Mouse (Mus musculus) hindbrain, embryonic 15.5 days (tissue): ENCODE measurements around the gene Ndufa10. TPM values are rescaled to one million over a fixed set of nuclear protein-coding genes. Genes with fewer than 3 reads are reported as not detected.

Experiments
- ATAC-seq: fragments of 200-750 bp; cut with Nextera tagmentation; 2 replicates; pipeline ENCODE4 v1.8.0; 2017; ENCODE audit warnings: low read depth, moderate number of reproducible peaks, moderate TSS enrichment; ENCODE audit not compliant: low FRiP score
- H3K27ac ChIP-seq: fragments of 300-500 bp; sonication (generic); replicated peaks from 2 replicates; pipeline ENCODE4 v1.5.1; 2015; ENCODE audit warnings: mild to moderate bottlenecking, inconsistent platforms
- H3K27me3 ChIP-seq: fragments of 300-500 bp; sonication (generic); 2 replicates; pipeline ENCODE4 v1.6.1; 2015; ENCODE audit warnings: control low read depth, inconsistent platforms
- H3K36me3 ChIP-seq: fragments of 300-500 bp; sonication (generic); 2 replicates; pipeline ENCODE4 v1.6.1; 2015; ENCODE audit warnings: control low read depth, inconsistent platforms
- H3K4me1 ChIP-seq: fragments of 300-500 bp; sonication (generic); replicated peaks from 2 replicates; pipeline ENCODE4 v1.6.1; 2015; ENCODE audit warnings: control low read depth, inconsistent platforms
- H3K4me2 ChIP-seq: fragments of 300-500 bp; sonication (generic); 2 replicates; pipeline ENCODE4 v1.6.1; 2015; ENCODE audit warnings: moderate library complexity, mild to moderate bottlenecking, inconsistent platforms
- H3K4me3 ChIP-seq: fragments of 300-500 bp; sonication (generic); 2 replicates; pipeline ENCODE4 v1.5.1; 2015; ENCODE audit warnings: mild to moderate bottlenecking, inconsistent platforms
- H3K9ac ChIP-seq: fragments of 300-500 bp; sonication (generic); 2 replicates; pipeline ENCODE4 v1.6.1; 2015; ENCODE audit warnings: inconsistent platforms
- H3K9me3 ChIP-seq: fragments of 300-500 bp; sonication (generic); 2 replicates; pipeline ENCODE4 v1.6.1; 2016; ENCODE audit warnings: control low read depth, inconsistent platforms
- whole genome bisulfite sequencing: fragments of 180-500 bp; shearing (Covaris S2); methylation state at CpG from one replicate; pipeline ENCODE4 v1.1.7; 2015; 5-methylcytosine and 5-hydroxymethylcytosine counted together
- polyA plus RNA-seq: library from polyadenylated mRNA; unstranded; fragments of >200 nt; fragmentation: Nextera tagmentation; extraction: Ambion mirVana; gene quantifications from 2 replicates; pipeline ENCODE4 v1.2.1, GENCODE M21; 2015

The Ndufa10 gene
- polyA plus RNA-seq, 1 experiment from 2014 or later, result 314 TPM

GRCm38 (mm10) chr1:92453751-92454445 is 19.8 kb downstream of the Ndufa10 start:
- Histone ChIP-seq H3K36me3 (peaks cover 81% of the 10 kb centered on the region), H3K27ac (no peak overlapping the region), H3K27me3 (no peaks in the 10 kb centered on the region), H3K4me2 (no peak overlapping the region), H3K9ac (no peak overlapping the region), H3K4me3 (no peak overlapping the region), H3K4me1 (no peaks in the 10 kb centered on the region), H3K9me3 (no peaks in the 10 kb centered on the region)
- WGBS, result 77% methylated on average over 8 of the region's 8 CpGs
- ATAC-seq, result no peak

GRCm38 (mm10) chr1:92448293-92448692 is 25.4 kb downstream of the Ndufa10 start:
- Histone ChIP-seq H3K4me2 (no peak overlapping the region), H3K4me1 (no peaks in the 10 kb centered on the region), H3K36me3 (peaks cover 86% of the 10 kb centered on the region), H3K27me3 (no peaks in the 10 kb centered on the region), H3K27ac (no peak overlapping the region), H3K9me3 (no peaks in the 10 kb centered on the region), H3K4me3 (no peak overlapping the region), H3K9ac (no peak overlapping the region)
- no peak for ATAC-seq
- 85% methylated on average over 3 of the region's 3 CpGs for WGBS

DNA sequence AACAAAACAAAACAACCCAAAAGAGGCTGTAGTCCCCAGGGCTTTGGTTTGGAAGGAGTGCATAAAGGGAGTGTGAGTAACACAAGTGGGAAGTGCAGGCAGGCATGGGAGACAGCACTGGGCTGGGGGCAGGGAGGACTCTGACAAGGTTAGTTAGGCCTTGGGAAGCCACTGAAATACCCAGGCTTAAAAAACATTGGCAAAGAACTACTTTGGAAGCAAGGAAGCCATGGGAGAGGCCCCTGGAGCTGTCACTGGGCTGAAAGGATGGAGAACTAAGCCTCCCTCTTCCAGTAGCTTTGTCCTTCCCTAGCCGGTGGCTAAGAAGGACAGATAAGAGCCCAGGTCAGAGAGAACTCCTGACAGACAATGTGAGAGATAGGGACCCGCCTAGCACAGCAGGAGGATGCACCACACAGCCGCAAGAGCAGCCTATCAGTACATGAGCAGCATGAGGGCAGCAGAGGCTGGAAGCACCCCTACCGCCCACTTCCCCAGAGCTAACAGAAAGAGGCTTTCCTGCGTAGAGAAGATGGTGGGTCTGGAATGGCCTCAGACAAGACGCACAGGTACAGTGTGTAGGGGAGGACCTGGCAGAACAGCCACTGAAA is 32.1 kb downstream of the Ndufa10 start:
- Histone ChIP-seq H3K36me3 (peaks cover 49% of the 10 kb centered on the region), H3K4me3 (no peak overlapping the region), H3K27me3 (no peaks in the 10 kb centered on the region), H3K9me3 (no peaks in the 10 kb centered on the region), H3K4me2 (no peak overlapping the region), H3K9ac (no peak overlapping the region), H3K4me1 (peaks cover 22% of the 10 kb centered on the region), H3K27ac (no peak overlapping the region)
- WGBS, result 71% methylated on average over 6 of the region's 6 CpGs
- no peak for ATAC-seq

GRCm38 (mm10) chr1:92440066-92440750 is 33.5 kb downstream of the Ndufa10 start:
- WGBS, result 92% methylated on average over 9 of the region's 9 CpGs
- Histone ChIP-seq H3K4me2 (no peak overlapping the region), H3K4me1 (peaks cover 24% of the 10 kb centered on the region), H3K27me3 (no peaks in the 10 kb centered on the region), H3K9ac (no peak overlapping the region), H3K9me3 (no peaks in the 10 kb centered on the region), H3K27ac (no peak overlapping the region), H3K4me3 (no peak overlapping the region), H3K36me3 (peaks cover 37% of the 10 kb centered on the region)
- no peak for ATAC-seq

DNA sequence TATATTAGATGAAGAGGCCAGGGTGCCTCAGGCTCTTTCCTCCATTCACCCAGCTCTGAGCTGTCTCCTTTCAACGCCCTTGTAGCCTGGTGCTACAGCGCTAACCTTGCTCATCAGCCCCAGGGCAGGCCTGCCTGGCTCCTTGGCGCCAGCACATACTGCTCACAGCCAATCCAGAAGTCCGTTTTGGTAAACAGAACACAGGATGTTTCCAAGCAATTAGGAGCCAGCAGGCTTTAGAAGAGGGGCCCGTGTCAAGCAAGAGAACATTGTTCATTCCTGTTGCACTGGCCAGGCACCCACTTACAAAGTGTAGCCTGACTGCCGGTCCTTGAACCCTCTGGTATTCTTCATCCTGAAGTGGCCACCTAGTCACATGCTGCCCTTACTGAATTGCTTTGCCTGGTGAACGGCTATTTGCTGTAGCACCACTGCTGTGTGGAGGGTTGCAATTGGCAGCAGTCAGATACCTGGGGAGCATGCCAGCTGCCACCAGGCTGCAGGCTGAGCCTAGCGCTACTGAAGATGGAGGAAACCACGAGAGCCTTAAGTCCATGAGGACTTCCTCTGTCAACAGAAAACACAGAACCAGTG is 35.9 kb downstream of the Ndufa10 start:
- Histone ChIP-seq H3K36me3 (peaks cover 22% of the 10 kb centered on the region), H3K27ac (peak overlapping the region; percentile 43), H3K9me3 (no peaks in the 10 kb centered on the region), H3K4me3 (no peak overlapping the region), H3K4me2 (no peak overlapping the region), H3K27me3 (no peaks in the 10 kb centered on the region), H3K9ac (no peak overlapping the region), H3K4me1 (peaks cover 24% of the 10 kb centered on the region)
- ATAC-seq, result peak; percentile 73; the same call in 1 of the 2 replicates
- 46% methylated on average over 9 of the region's 9 CpGs for WGBS

DNA sequence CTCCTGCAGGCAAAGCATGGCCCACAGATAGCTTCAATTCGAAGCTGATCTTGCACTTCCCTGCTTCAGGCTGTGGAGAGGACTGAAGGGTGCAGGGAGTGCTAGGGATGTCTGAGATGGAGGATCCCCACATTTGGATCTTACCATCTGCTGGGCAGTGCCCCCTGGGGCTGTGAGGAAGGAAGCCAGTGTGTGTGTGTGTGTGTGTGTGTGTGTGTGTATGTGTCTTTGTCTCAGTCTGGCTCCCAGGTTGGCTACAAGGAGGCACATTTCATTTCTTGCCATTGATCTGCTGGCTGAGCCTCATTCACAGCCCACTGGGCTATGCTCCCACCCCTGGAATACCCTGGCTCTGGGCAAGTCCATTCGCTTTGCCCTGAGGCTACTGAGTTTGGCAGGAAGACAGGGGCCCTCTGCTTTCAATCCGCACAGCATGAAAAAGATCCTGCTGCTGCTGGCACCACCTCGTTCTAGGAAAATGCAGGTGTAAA is 36.8 kb downstream of the Ndufa10 start:
- Histone ChIP-seq H3K9me3 (no peaks in the 10 kb centered on the region), H3K36me3 (peaks cover 16% of the 10 kb centered on the region; the same call in 1 of the 2 replicates), H3K4me3 (no peak overlapping the region), H3K4me2 (no peak overlapping the region), H3K4me1 (peaks cover 24% of the 10 kb centered on the region), H3K9ac (no peak overlapping the region), H3K27ac (peak overlapping the region; percentile 43), H3K27me3 (no peaks in the 10 kb centered on the region)
- peak; percentile 31 for ATAC-seq
- WGBS, result 45% methylated on average over 4 of the region's 4 CpGs

GRCm38 (mm10) chr1:92434986-92435385 is 38.7 kb downstream of the Ndufa10 start:
- H3K27me3 ChIP-seq, result no peaks in the 10 kb centered on the region
- ATAC-seq, result no peak
- no peak overlapping the region for H3K4me2 ChIP-seq
- peaks cover 24% of the 10 kb centered on the region for H3K4me1 ChIP-seq
- 91% methylated on average over 1 of the region's 1 CpGs for WGBS
- no peak overlapping the region for H3K9ac ChIP-seq
- peaks cover 7% of the 10 kb centered on the region; the same call in 1 of the 2 replicates for H3K36me3 ChIP-seq
- no peak overlapping the region for H3K27ac ChIP-seq
- H3K4me3 ChIP-seq, result no peak overlapping the region
- no peaks in the 10 kb centered on the region for H3K9me3 ChIP-seq

DNA sequence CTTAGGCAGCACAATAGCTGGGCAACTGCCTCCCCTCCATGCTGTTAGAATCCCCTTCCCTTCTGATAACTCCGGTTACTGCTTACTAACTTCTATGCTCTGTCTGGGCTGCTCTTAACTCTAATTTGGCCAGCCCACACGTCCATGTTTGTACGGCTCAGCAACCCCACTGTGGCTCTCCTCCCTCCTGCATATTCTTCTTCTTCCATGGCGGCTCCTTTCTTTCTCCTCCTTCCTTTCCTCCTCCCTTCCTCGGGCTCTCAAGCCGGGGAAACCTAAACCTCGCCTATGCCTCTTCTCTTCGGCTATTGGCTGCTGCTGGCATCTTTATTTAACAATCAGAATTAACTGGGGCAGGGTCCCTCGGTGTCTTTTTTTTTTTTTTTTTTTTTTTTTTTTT is 40.9 kb downstream of the Ndufa10 start:
- H3K9me3 ChIP-seq, result no peaks in the 10 kb centered on the region
- ATAC-seq, result no peak
- H3K4me2 ChIP-seq, result no peak overlapping the region
- H3K9ac ChIP-seq, result no peak overlapping the region
- no peaks in the 10 kb centered on the region for H3K36me3 ChIP-seq
- H3K4me1 ChIP-seq, result peaks cover 15% of the 10 kb centered on the region
- no peaks in the 10 kb centered on the region for H3K27me3 ChIP-seq
- H3K27ac ChIP-seq, result no peak overlapping the region
- WGBS, result 73% methylated on average over 9 of the region's 9 CpGs
- no peak overlapping the region for H3K4me3 ChIP-seq

- Histone ChIP-seq H3K4me1 (peaks cover 8% of the 10 kb centered on the region), H3K27me3 (no peaks in the 10 kb centered on the region), H3K36me3 (no peaks in the 10 kb centered on the region), H3K9me3 (no peaks in the 10 kb centered on the region), H3K4me3 (no peak overlapping the region), H3K9ac (no peak overlapping the region), H3K27ac (no peak overlapping the region), H3K4me2 (no peak overlapping the region)
- 39% methylated on average over 4 of the region's 4 CpGs for WGBS
- no peak for ATAC-seq
These were observed 41.6 kb downstream of the Ndufa10 start for GRCm38 (mm10) chr1:92432098-92432497.

DNA sequence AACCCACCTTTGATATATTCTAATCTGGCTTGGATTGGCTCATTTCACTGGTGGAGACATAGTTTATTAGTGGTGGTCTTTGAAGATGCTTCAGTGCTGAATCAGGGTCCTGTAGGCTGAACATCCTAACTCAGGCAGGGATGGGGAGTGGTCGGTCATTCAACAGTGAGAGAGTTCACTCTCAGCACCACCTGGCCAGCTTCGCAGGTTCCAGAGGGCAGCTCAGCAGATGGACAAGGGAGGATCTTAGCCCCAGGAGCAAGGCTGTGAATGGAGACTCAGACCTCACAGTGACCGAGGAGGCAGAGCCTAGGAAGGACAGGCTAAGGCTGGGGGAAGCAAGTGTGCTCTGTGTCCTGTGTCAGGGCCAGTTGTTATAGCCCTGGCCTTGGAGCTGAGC is 42.2 kb downstream of the Ndufa10 start:
- ATAC-seq, result no peak
- Histone ChIP-seq H3K4me3 (no peak overlapping the region), H3K27ac (no peak overlapping the region), H3K4me1 (peaks cover 1% of the 10 kb centered on the region), H3K4me2 (no peak overlapping the region), H3K36me3 (no peaks in the 10 kb centered on the region), H3K9ac (no peak overlapping the region), H3K27me3 (no peaks in the 10 kb centered on the region), H3K9me3 (no peaks in the 10 kb centered on the region)
- whole genome bisulfite sequencing, result 76% methylated on average over 3 of the region's 3 CpGs

- 89% methylated on average over 1 of the region's 1 CpGs for WGBS
These were observed 42.7 kb downstream of the Ndufa10 start for GRCm38 (mm10) chr1:92430991-92431390.

GRCm38 (mm10) chr1:92424714-92425113 is 48.9 kb downstream of the Ndufa10 start:
- no peaks in the 10 kb centered on the region for H3K9me3 ChIP-seq
- no peak overlapping the region for H3K4me2 ChIP-seq
- 51% methylated on average over 7 of the region's 7 CpGs for WGBS
- ATAC-seq, result no peak
- no peaks in the 10 kb centered on the region for H3K27me3 ChIP-seq
- H3K36me3 ChIP-seq, result no peaks in the 10 kb centered on the region
- H3K9ac ChIP-seq, result no peak overlapping the region
- no peaks in the 10 kb centered on the region for H3K4me1 ChIP-seq
- H3K27ac ChIP-seq, result no peak overlapping the region
- H3K4me3 ChIP-seq, result no peak overlapping the region

More at GRCm38 (mm10) chr1:92430991-92431390, 42.7 kb downstream of the Ndufa10 start:
- Histone ChIP-seq H3K9ac (no peak overlapping the region), H3K27ac (no peak overlapping the region), H3K4me1 (no peaks in the 10 kb centered on the region; the same call in 1 of the 2 replicates), H3K4me3 (no peak overlapping the region), H3K27me3 (no peaks in the 10 kb centered on the region), H3K4me2 (no peak overlapping the region), H3K36me3 (no peaks in the 10 kb centered on the region), H3K9me3 (no peaks in the 10 kb centered on the region)
- no peak for ATAC-seq
